Mouse (Mus musculus): ENCODE measurements around the gene Cyp2b19. TPM values are rescaled to one million over a fixed set of nuclear protein-coding genes. Genes with fewer than 3 reads are reported as not detected.
"Not testable (repeated sequence)": the region's sequence is repeated elsewhere in the genome, so short reads cannot be mapped to it uniquely, and the experiment has no call there.

The Cyp2b19 gene
- polyA plus RNA-seq, 1 experiment from 2014 or later, result not detected

GRCm38 (mm10) chr7:26780998-26781766 lies 24.2 kb downstream of the Cyp2b19 start:
- peak overlapping the region; percentile 29; the same call in 1 of the 2 replicates for H3K4me3 ChIP-seq
- H3K27ac ChIP-seq (replicated peaks), result peak overlapping the region; percentile 55; the same call in 1 of the 2 replicates
- peaks cover 18% of the 10 kb centered on the region for H3K4me1 ChIP-seq
- no peaks in the 10 kb centered on the region for H3K9me3 ChIP-seq (replicated peaks)
- H3K27me3 ChIP-seq (ENCODE audit: low read depth, poor library complexity, severe bottlenecking), result no peaks in the 10 kb centered on the region
- 14% methylated on average over 8 of the region's 8 CpGs for WGBS
- DNase-seq (ENCODE audit: low spot score), result peak; percentile 24
- no peaks in the 10 kb centered on the region for H3K36me3 ChIP-seq

- peaks cover 18% of the 10 kb centered on the region for H3K4me1 ChIP-seq
- no peaks in the 10 kb centered on the region for H3K36me3 ChIP-seq
- WGBS, result 29% methylated on average over 8 of the region's 8 CpGs
- no peaks in the 10 kb centered on the region for H3K27me3 ChIP-seq (ENCODE audit: low read depth, poor library complexity, severe bottlenecking)
- H3K4me3 ChIP-seq, result no peak overlapping the region
- H3K9me3 ChIP-seq (replicated peaks), result no peaks in the 10 kb centered on the region
- H3K27ac ChIP-seq (replicated peaks), result 0 out of 2 replicates have a peak overlapping the region, but pooled peaks have one; percentile 33
- DNase-seq (ENCODE audit: low spot score), result peak; percentile 12
These were observed 24.8 kb downstream of the Cyp2b19 start for GRCm38 (mm10) chr7:26781767-26782131.

- no peaks in the 10 kb centered on the region for H3K27me3 ChIP-seq (ENCODE audit: low read depth, poor library complexity, severe bottlenecking)
- no peak overlapping the region for H3K27ac ChIP-seq (replicated peaks)
- no peaks in the 10 kb centered on the region for H3K9me3 ChIP-seq (replicated peaks)
- DNase-seq (ENCODE audit: low spot score), result no peak
- H3K4me1 ChIP-seq, result peaks cover 18% of the 10 kb centered on the region
- WGBS, result 84% methylated on average over 5 of the region's 5 CpGs
- H3K4me3 ChIP-seq, result no peak overlapping the region
- H3K36me3 ChIP-seq, result no peaks in the 10 kb centered on the region
These were observed 26.2 kb downstream of the Cyp2b19 start for GRCm38 (mm10) chr7:26783163-26783562.

GRCm38 (mm10) chr7:26786013-26786412 lies 29.1 kb downstream of the Cyp2b19 start:
- H3K4me3 ChIP-seq; DNase-seq (ENCODE audit: low spot score); H3K9me3 ChIP-seq (replicated peaks); H3K27me3 ChIP-seq (ENCODE audit: low read depth, poor library complexity, severe bottlenecking); H3K36me3 ChIP-seq; H3K27ac ChIP-seq (replicated peaks): not testable (repeated sequence)
- 68% methylated on average over 1 of the region's 1 CpGs for WGBS
- H3K4me1 ChIP-seq, result peaks cover 11% of the 10 kb centered on the region

- H3K27ac ChIP-seq (replicated peaks), result no peak overlapping the region
- no peaks in the 10 kb centered on the region for H3K27me3 ChIP-seq (ENCODE audit: low read depth, poor library complexity, severe bottlenecking)
- H3K9me3 ChIP-seq (replicated peaks), result no peaks in the 10 kb centered on the region
- H3K4me3 ChIP-seq, result no peak overlapping the region
- DNase-seq (ENCODE audit: low spot score), result no peak
- 87% methylated on average over 6 of the region's 6 CpGs for WGBS
- no peaks in the 10 kb centered on the region for H3K4me1 ChIP-seq
- H3K36me3 ChIP-seq, result no peaks in the 10 kb centered on the region
These were observed 33.0 kb downstream of the Cyp2b19 start for GRCm38 (mm10) chr7:26789984-26790383.

GRCm38 (mm10) chr7:26800104-26800503 lies 43.2 kb downstream of the Cyp2b19 start:
- Histone ChIP-seq H3K9me3 (replicated peaks) (no peaks in the 10 kb centered on the region), H3K4me3 (no peak overlapping the region), H3K36me3 (no peaks in the 10 kb centered on the region), H3K4me1 (no peaks in the 10 kb centered on the region), H3K27ac (replicated peaks) (no peak overlapping the region), H3K27me3 (ENCODE audit: low read depth, poor library complexity, severe bottlenecking) (no peaks in the 10 kb centered on the region)
- no peak for DNase-seq (ENCODE audit: low spot score)

- no peaks in the 10 kb centered on the region for H3K9me3 ChIP-seq (replicated peaks)
- H3K27me3 ChIP-seq (ENCODE audit: low read depth, poor library complexity, severe bottlenecking), result no peaks in the 10 kb centered on the region
- H3K27ac ChIP-seq (replicated peaks), result no peak overlapping the region
- H3K4me3 ChIP-seq, result no peak overlapping the region
- DNase-seq (ENCODE audit: low spot score), result no peak
- no peaks in the 10 kb centered on the region for H3K36me3 ChIP-seq
- no peaks in the 10 kb centered on the region for H3K4me1 ChIP-seq
- WGBS, result 93% methylated on average over 1 of the region's 1 CpGs
These were observed 44.1 kb downstream of the Cyp2b19 start for GRCm38 (mm10) chr7:26800996-26801395.

GRCm38 (mm10) chr7:26808592-26808991 lies 51.6 kb downstream of the Cyp2b19 start, which contains the start of gene Cyp2g1:
Cyp2g1 (plus strand) TSS chr7:26808892.
- Histone ChIP-seq H3K4me3 (no peak within 1 kb of the TSS), H3K27me3 (ENCODE audit: low read depth, poor library complexity, severe bottlenecking) (no peaks in the 10 kb centered on the region), H3K36me3 (no peaks in the 10 kb centered on the region), H3K27ac (replicated peaks) (no peak within 1 kb of the TSS), H3K9me3 (replicated peaks) (no peaks in the 10 kb centered on the region), H3K4me1 (no peaks in the 10 kb centered on the region)
- WGBS, result 96% methylated on average over 2 of the region's 2 CpGs
- no peak for DNase-seq (ENCODE audit: low spot score)

Other genes starting within 250 kb of the Cyp2b19 start
- gene Nlrp9a, start 222.1 kb upstream of the Cyp2b19 start, polyA plus RNA-seq (2016; fragmentation: Nextera tagmentation; extraction: Ambion mirVana), result not detected in 2 replicates
- not detected in 2 replicates for gene Vmn1r185, start 138.7 kb upstream of the Cyp2b19 start, polyA plus RNA-seq (2016; fragmentation: Nextera tagmentation; extraction: Ambion mirVana)
- not detected in 2 replicates for gene Cyp2b23, start 70.7 kb upstream of the Cyp2b19 start, polyA plus RNA-seq (2016; fragmentation: Nextera tagmentation; extraction: Ambion mirVana)
- gene Cyp2g1, start 51.8 kb downstream of the Cyp2b19 start, polyA plus RNA-seq (2016; fragmentation: Nextera tagmentation; extraction: Ambion mirVana), result not detected in 2 replicates
- 0.17 TPM in 1 of 2 replicates, not detected in the other for gene Cyp2a5, start 78.2 kb downstream of the Cyp2b19 start, polyA plus RNA-seq (2016; fragmentation: Nextera tagmentation; extraction: Ambion mirVana)
- gene Cyp2a22, start 182.2 kb downstream of the Cyp2b19 start, polyA plus RNA-seq (2016; fragmentation: Nextera tagmentation; extraction: Ambion mirVana), result not detected in 2 replicates

Measured in midbrain, embryonic 10.5 days (tissue).